In the genomic region with DNA sequence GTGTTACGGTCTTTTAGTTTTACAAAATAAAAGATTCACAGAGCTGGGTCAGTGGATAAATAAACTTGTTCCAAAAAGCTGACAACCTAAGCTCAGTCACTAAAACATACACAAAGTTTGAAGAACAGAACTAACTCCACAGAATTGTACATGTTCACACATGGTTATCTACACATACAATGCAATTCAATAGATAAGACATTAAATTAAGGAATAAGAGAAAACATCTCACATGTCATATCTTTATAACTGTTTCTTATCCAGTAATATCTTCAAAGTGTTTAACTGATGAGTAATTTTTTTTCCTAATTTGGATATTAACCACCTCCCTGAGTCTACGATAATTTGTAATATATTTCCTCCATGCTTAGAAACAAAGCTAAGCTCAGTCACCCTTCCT, we compare ENCODE assay signal across 20 mouse cellular contexts.
DNase-seq lines count a peak whose midpoint lies in the region; ATAC-seq and TF ChIP-seq lines count a peak whose summit lies in the region.
"Had no signal": no experiment of that assay in that cellular context is flagged by ENCODE, and none has a peak within 500 bp of the region (broad histone marks: within the 10 kb centered on the region; RNA-seq: fewer than 3 reads in every experiment).

No protein-coding gene starts in this region.

- 75% methylated on average over 2 of the region's 2 CpGs for WGBS in liver, embryonic 14.5 days (ENCODE audit: insufficient replicate concordance)
- 85% methylated on average over 2 of the region's 2 CpGs for WGBS in liver, postnatal 0 days (ENCODE audit: insufficient replicate concordance)
- 71% methylated on average over 2 of the region's 2 CpGs for WGBS in stomach, postnatal 0 days

- no peaks in the 10 kb centered on the region for H3K79me2 ChIP-seq in MEL (ENCODE audit: control insufficient read depth, insufficient read depth, low read length, poor library complexity)

- H3K4me1 ChIP-seq in liver, embryonic 14.5 days (replicated peaks; ENCODE audit: control insufficient read depth in 2 of 2, insufficient read depth in 2 of 2, low read length in 1 of 2), result peaks cover 11 to 17% of the 10 kb centered on the region in 2 experiments
- peaks cover 3% of the 10 kb centered on the region; the same call in 1 of the 2 replicates for H3K4me1 ChIP-seq in liver, postnatal 0 days (ENCODE audit: insufficient read depth)
- H3K4me1 ChIP-seq in MEL (ENCODE audit: control insufficient read depth in 1 of 2, insufficient read depth in 2 of 2, low read length in 2 of 2), result peaks cover 16 to 33% of the 10 kb centered on the region in 2 experiments
- H3K4me1 ChIP-seq in stomach, postnatal 0 days (replicated peaks; ENCODE audit: control insufficient read depth, insufficient read depth), result no peaks in the 10 kb centered on the region

- TF ChIP-seq EP300 in liver, embryonic 14.5 days (IDR thresholded peaks at IDR 0.05; ENCODE audit: low read depth), result 0 out of 2 replicates have a peak, but pooled peaks have one; percentile 17
- no peak for TF ChIP-seq EP300 in liver, postnatal 0 days (IDR thresholded peaks at IDR 0.05; ENCODE audit: low read depth)
- peak; percentile 28 to 55; a peak in 1 of 4 replicates for TF ChIP-seq EP300 in MEL (IDR thresholded peaks at IDR 0.05; ENCODE audit: low read depth in 1 of 2, low read length in 2 of 2)
- TF ChIP-seq EP300 in stomach, postnatal 0 days (optimal IDR thresholded peaks at IDR 0.05), result no peak

- no peak for TF ChIP-seq CTCF in liver, embryonic 14.5 days (IDR thresholded peaks at IDR 0.05; ENCODE audit: low read depth)
- TF ChIP-seq CTCF in liver, postnatal 0 days (IDR thresholded peaks at IDR 0.05; ENCODE audit: low read depth), result no peak
- TF ChIP-seq CTCF in MEL (IDR thresholded peaks at IDR 0.05 in 2 of 3, conservative IDR thresholded peaks at IDR 0.05 in 1 of 3; ENCODE audit: control insufficient read depth in 1 of 3, insufficient read depth in 1 of 3, low read depth in 2 of 3, low read length in 3 of 3, poor library complexity in 1 of 3, severe bottlenecking in 1 of 3), result no peak
- no peak for TF ChIP-seq CTCF in stomach, postnatal 0 days (IDR thresholded peaks at IDR 0.05; ENCODE audit: low read depth)

- H3K4me3 ChIP-seq in liver, embryonic 14.5 days (ENCODE audit: insufficient read depth in 1 of 2, low read depth in 2 of 2, low read length in 2 of 2), result no peak overlapping the region
- no peak overlapping the region for H3K4me3 ChIP-seq in liver, postnatal 0 days (ENCODE audit: low read depth, low read length)
- no peak overlapping the region for H3K4me3 ChIP-seq in MEL (ENCODE audit: control insufficient read depth in 1 of 2, insufficient read depth in 1 of 2, low read depth in 2 of 2, low read length in 2 of 2)
- no peak overlapping the region for H3K4me3 ChIP-seq in stomach, postnatal 0 days (ENCODE audit: low read depth, low read length)

- no peak for TF ChIP-seq POLR2A in MEL (IDR thresholded peaks at IDR 0.05; ENCODE audit: control insufficient read depth in 1 of 2, insufficient read depth in 1 of 2, low read depth in 1 of 2, low read length in 2 of 2, poor library complexity in 1 of 2)

- no peak for ATAC-seq in liver, embryonic 14.5 days (ENCODE audit: insufficient read depth)
- no peak for ATAC-seq in liver, postnatal 0 days
- no peak for ATAC-seq in stomach, postnatal 0 days (ENCODE audit: low FRiP score, low TSS enrichment)
- ATAC-seq: activated CD4-positive, CD25-positive, alpha-beta regulatory T cell, adult 4 months; CD4-positive, CD25-positive, alpha-beta regulatory T cell, adult 4 months; Patski had no signal

- H3K4me2 ChIP-seq in liver, embryonic 14.5 days (ENCODE audit: low read depth), result no peak overlapping the region
- H3K4me2 ChIP-seq in liver, postnatal 0 days (ENCODE audit: low read depth, low read length), result no peak overlapping the region
- H3K4me2 ChIP-seq in stomach, postnatal 0 days (replicated peaks; ENCODE audit: low read depth), result no peak overlapping the region

- H3K36me3 ChIP-seq in liver, embryonic 14.5 days (replicated peaks; ENCODE audit: control insufficient read depth, insufficient read depth, low read depth), result no peaks in the 10 kb centered on the region
- H3K36me3 ChIP-seq in liver, postnatal 0 days (replicated peaks; ENCODE audit: insufficient read depth, low read length), result no peaks in the 10 kb centered on the region
- peaks cover 0 to 27% of the 10 kb centered on the region in 2 experiments; a peak in 2 of 4 replicates for H3K36me3 ChIP-seq in MEL (ENCODE audit: control insufficient read depth in 1 of 2, insufficient read depth in 2 of 2, low read length in 2 of 2)
- no peaks in the 10 kb centered on the region for H3K36me3 ChIP-seq in stomach, postnatal 0 days (ENCODE audit: control insufficient read depth, insufficient read depth, low read length)
- H3K36me3 ChIP-seq: G1E had no signal

- H3K9me3 ChIP-seq in liver, embryonic 14.5 days (ENCODE audit: control insufficient read depth, low read length), result no peaks in the 10 kb centered on the region
- no peaks in the 10 kb centered on the region for H3K9me3 ChIP-seq in liver, postnatal 0 days (ENCODE audit: low read length)
- no peaks in the 10 kb centered on the region for H3K9me3 ChIP-seq in MEL (replicated peaks; ENCODE audit: insufficient read depth, low read length)
- H3K9me3 ChIP-seq in stomach, postnatal 0 days (ENCODE audit: control insufficient read depth, low read length), result no peaks in the 10 kb centered on the region
- H3K9me3 ChIP-seq: G1E had no signal

- TF ChIP-seq RAD21 in MEL (IDR thresholded peaks at IDR 0.05; ENCODE audit: low read depth, low read length), result no peak

- DNase-seq in liver, embryonic 14.5 days (ENCODE audit: low read depth in 3 of 3, low spot score in 3 of 3), result no peak
- no peak for DNase-seq in liver, postnatal 0 days
- DNase-seq in MEL (ENCODE audit: low read depth, low spot score), result peak; percentile 26
- no peak for DNase-seq in stomach, postnatal 0 days (ENCODE audit: low spot score)
- DNase-seq: adrenal gland, adult 2 months; adrenal gland, adult 8-10 months; adrenal gland, postnatal 10 days; adrenal gland, postnatal 14 days; adrenal gland, postnatal 25 days; adrenal gland, postnatal 36 days; B cell, adult 2 months; cerebellum, adult 11 months; cerebellum, adult 11-12 months; cerebellum, adult 18-20 months; cerebellum, adult 2 months had no signal

- no peak overlapping the region for H3K9ac ChIP-seq in liver, embryonic 14.5 days (replicated peaks)
- no peak overlapping the region for H3K9ac ChIP-seq in liver, postnatal 0 days (replicated peaks)
- no peak overlapping the region for H3K9ac ChIP-seq in MEL (ENCODE audit: control insufficient read depth, low read depth, low read length, poor library complexity, severe bottlenecking)
- no peak overlapping the region for H3K9ac ChIP-seq in stomach, postnatal 0 days (ENCODE audit: low read length)

- no peak overlapping the region for H3K27ac ChIP-seq in liver, embryonic 14.5 days
- no peak overlapping the region for H3K27ac ChIP-seq in liver, postnatal 0 days (ENCODE audit: low read depth)
- no peak overlapping the region for H3K27ac ChIP-seq in MEL (ENCODE audit: control insufficient read depth, low read depth, low read length)
- no peak overlapping the region for H3K27ac ChIP-seq in stomach, postnatal 0 days (replicated peaks)

- H3K27me3 ChIP-seq in liver, embryonic 14.5 days (ENCODE audit: control insufficient read depth, insufficient read depth, low read length), result no peaks in the 10 kb centered on the region
- H3K27me3 ChIP-seq in liver, postnatal 0 days (ENCODE audit: insufficient read depth, low read length), result no peaks in the 10 kb centered on the region
- H3K27me3 ChIP-seq in MEL (ENCODE audit: control insufficient read depth in 1 of 2, insufficient read depth in 2 of 2, low read length in 2 of 2), result no peaks in the 10 kb centered on the region
- no peaks in the 10 kb centered on the region for H3K27me3 ChIP-seq in stomach, postnatal 0 days (ENCODE audit: control insufficient read depth, insufficient read depth, low read length)
- H3K27me3 ChIP-seq: CH12.LX had no signal

TF ChIP-seq in MEL, 35 proteins besides CTCF, POLR2A, EP300 and RAD21:
- peak; percentile 24; the same call in 1 of the 2 replicates for TF ChIP-seq TCF12 (IDR thresholded peaks at IDR 0.05; ENCODE audit: low read depth, low read length)
- TF ChIP-seq ZKSCAN1 (IDR thresholded peaks at IDR 0.05; ENCODE audit: low read depth, low read length), result no peak
- TF ChIP-seq GATA1 (IDR thresholded peaks at IDR 0.05; ENCODE audit: low read depth, low read length), result peak; percentile 63; the same call in 1 of the 2 replicates
- 0 out of 2 replicates have a peak, but pooled peaks have one; percentile 8 for TF ChIP-seq ETS1 (IDR thresholded peaks at IDR 0.05; ENCODE audit: low read depth, low read length)
- no peak for TF ChIP-seq ELF1 (IDR thresholded peaks at IDR 0.05; ENCODE audit: low read depth, low read length)
- no peak for TF ChIP-seq RCOR1 (IDR thresholded peaks at IDR 0.05; ENCODE audit: low read depth, low read length)
